Mouse (Mus musculus): Measurements from ENCODE around the gene Med13l.

DNA sequence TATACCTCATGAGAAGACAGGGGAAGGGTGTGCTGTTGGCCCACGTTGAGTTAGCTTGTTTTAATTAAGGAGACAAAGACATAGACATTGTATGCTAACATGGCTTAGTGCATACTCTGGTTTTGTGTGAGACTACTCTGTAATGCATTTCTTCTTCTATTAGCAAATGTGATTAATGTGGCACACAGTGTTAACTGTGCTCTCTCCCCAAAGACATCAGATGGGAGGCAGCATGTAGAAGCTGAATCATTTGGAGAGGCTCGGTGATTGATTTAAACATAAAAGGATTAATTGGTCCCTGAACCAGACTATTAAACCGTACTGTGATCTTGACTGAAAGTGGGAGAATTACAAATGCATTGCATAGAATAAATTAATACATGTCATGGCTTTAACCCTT, 145.9 kb downstream of the Med13l start:
- TF ChIP-seq POLR2A (IDR thresholded peaks at IDR 0.05; ENCODE audit: extremely low read depth, insufficient read depth, low read length) (no peak), CTCF (IDR thresholded peaks at IDR 0.05; ENCODE audit: low read depth, low read length) (no peak)

All from liver, adult 2 months (tissue).